Mouse (Mus musculus) heart, adult 2 months (tissue): ENCODE results near the gene Pced1a. TPM values are rescaled to one million over a fixed set of nuclear protein-coding genes. Genes with fewer than 3 reads are reported as not detected.

Experiments
- DNase-seq, 2 experiments: peaks; one replicate each; pipeline ENCODE4 v3.0.0; 2021
- H3K27ac ChIP-seq: fragments of 200-600 bp; 2 replicates; pipeline ENCODE4 v1.8.1; 2022
- H3K27me3 ChIP-seq: fragments of 200-500 bp; 2 replicates; pipeline ENCODE4 v1.6.1; 2012; ENCODE audit warnings: mild to moderate bottlenecking, low read length, inconsistent platforms, mixed read lengths; ENCODE audit not compliant: control insufficient read depth, insufficient read depth
- H3K36me3 ChIP-seq: fragments of 200-500 bp; 2 replicates; pipeline ENCODE4 v1.6.1; 2012; ENCODE audit warnings: low read length, inconsistent platforms; ENCODE audit not compliant: control insufficient read depth, insufficient read depth
- H3K4me1 ChIP-seq: fragments of 200-500 bp; 2 replicates; pipeline ENCODE4 v1.6.1; 2011; ENCODE audit warnings: low read length; ENCODE audit not compliant: control insufficient read depth, insufficient read depth
- H3K4me3 ChIP-seq: fragments of 200-600 bp; 2 replicates; pipeline ENCODE4 v1.8.1; 2022
- H3K79me2 ChIP-seq: fragments of 200-500 bp; replicated peaks from 2 replicates; pipeline ENCODE4 v1.6.1; 2012; ENCODE audit warnings: mild to moderate bottlenecking, inconsistent platforms, low read length, moderate library complexity, mixed read lengths; ENCODE audit not compliant: control insufficient read depth, insufficient read depth
- H3K9ac ChIP-seq: fragments of 200-500 bp; 2 replicates; pipeline ENCODE4 v1.6.1; 2012; ENCODE audit warnings: low read depth, mild to moderate bottlenecking, control low read depth, inconsistent platforms, low read length, mixed read lengths
- CTCF ChIP-seq: fragments of 200-600 bp; IDR thresholded peaks from 2 replicates; pipeline ENCODE4 v1.8.1; 2022; ENCODE audit warnings: antibody characterized with exemption, mild to moderate bottlenecking, moderate library complexity
- EP300 ChIP-seq: fragments of 200-500 bp; IDR thresholded peaks from 2 replicates; pipeline ENCODE4 v1.6.1; 2011; ENCODE audit warnings: low read depth, low read length, control low read depth; ENCODE audit not compliant: insufficient read depth
- POLR2A ChIP-seq: fragments of 200-500 bp; IDR thresholded peaks from 2 replicates; pipeline ENCODE4 v1.6.1; 2011; ENCODE audit warnings: mild to moderate bottlenecking, low read depth, low read length, control low read depth; ENCODE audit not compliant: insufficient read depth
- WGBS: fragments of 180-500 bp; shearing (Covaris S2); methylation state at CpG from one replicate; pipeline ENCODE4 v1.1.7; 2018; 5-methylcytosine and 5-hydroxymethylcytosine counted together
- intact Hi-C: fragments of 180-260 bp; cut with DNase I; formaldehyde crosslinking; loops from one replicate; pipeline ENCODE4 v1.15.1; 2025
- polyA plus RNA-seq: library from polyadenylated mRNA; depleted of rRNA; stranded (reverse); fragments of >200 nt; gene quantifications from 2 replicates; pipeline ENCODE4 v1.2.3, GENCODE M21; 2012
- total RNA-seq, 2 experiments: library from RNA; stranded (reverse); gene quantifications; 2 replicates each; pipeline ENCODE4 v1.2.3; 2021

Pced1a gene
- total and polyA plus RNA-seq, 3 experiments = 5.5 to 14.5 (median 5.5) TPM

DNA sequence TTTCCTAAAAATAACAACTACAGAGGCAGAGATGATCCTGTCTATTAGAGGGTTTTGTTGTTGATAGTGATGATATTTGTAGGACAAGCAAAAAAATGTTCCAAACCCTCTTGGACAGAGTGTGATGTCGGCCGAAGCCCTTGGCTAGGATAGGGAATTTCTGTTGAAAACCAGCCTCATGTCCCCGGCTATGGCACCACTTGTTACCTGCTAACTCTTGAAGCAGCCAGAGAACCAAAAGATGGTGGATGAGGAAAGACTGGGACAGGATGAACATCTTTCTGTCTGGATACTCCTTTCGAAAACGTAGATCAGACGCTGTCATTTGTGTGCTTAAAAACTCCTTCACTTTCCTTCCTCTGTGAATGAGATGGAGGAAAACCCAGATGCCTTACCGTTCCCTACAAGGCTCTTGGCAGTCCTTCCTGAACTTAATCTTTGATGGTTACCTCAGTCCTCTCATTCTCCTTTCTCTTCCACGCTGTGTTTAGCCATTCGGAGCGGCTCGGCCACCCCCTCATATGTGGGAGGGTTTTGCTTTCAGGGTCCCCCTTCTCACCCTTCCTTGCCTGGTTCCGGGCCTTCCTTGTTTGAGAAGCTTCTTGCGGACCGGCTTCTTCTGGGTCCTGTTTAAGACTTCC, 26.7 kb upstream of the Pced1a start:
- WGBS = 25% methylated on average over 14 of the region's 14 CpGs
- H3K36me3 ChIP-seq = peaks cover 7% of the 10 kb centered on the region
- intact Hi-C loops = loop anchor here (2.0 to 5.0 kb wide), 3 partner anchors 30 to 111 kb away; partner anchors contain the start of gene Mrps26
- peaks cover 10% of the 10 kb centered on the region for H3K4me1 ChIP-seq
- peak overlapping the region; percentile 83 for H3K27ac ChIP-seq
- peak overlapping the region; percentile 40 for H3K9ac ChIP-seq
- TF ChIP-seq EP300 = no peak
- TF ChIP-seq CTCF = no peak
- no peak for TF ChIP-seq POLR2A
- H3K4me3 ChIP-seq = peak overlapping the region; percentile 92
- no peak for DNase-seq
- H3K79me2 ChIP-seq = peaks cover 2% of the 10 kb centered on the region
- H3K27me3 ChIP-seq = no peaks in the 10 kb centered on the region

- Histone ChIP-seq H3K4me1 (peaks cover 10% of the 10 kb centered on the region), H3K9ac (peak overlapping the region; percentile 91), H3K36me3 (peaks cover 5% of the 10 kb centered on the region), H3K27me3 (no peaks in the 10 kb centered on the region), H3K79me2 (no peaks in the 10 kb centered on the region; the same call in none of the 2 replicates), H3K4me3 (peak overlapping the region; percentile 92), H3K27ac (peak overlapping the region; percentile 83)
- peak in 1 of 2 experiments; percentile 90 for DNase-seq
- TF ChIP-seq CTCF (no peak), POLR2A (no peak), EP300 (no peak)
- WGBS = under 1% methylated on average over 44 of the region's 47 CpGs
- intact Hi-C loops = loop anchor here (2.0 to 5.0 kb wide), 3 partner anchors 30 to 112 kb away; partner anchors contain the start of gene Mrps26
Observed at GRCm38 (mm10) chr2:130450434-130450796, 25.9 kb upstream of the Pced1a start.

GRCm38 (mm10) chr2:130449794-130450433, 25.4 kb upstream of the Pced1a start, which contains the start of gene Ptpra:
TSS of gene Ptpra (plus strand) at chr2:130450278.
- peak; percentile 91 for TF ChIP-seq POLR2A
- no peak for TF ChIP-seq CTCF
- Histone ChIP-seq H3K79me2 (no peaks in the 10 kb centered on the region; the same call in none of the 2 replicates), H3K27ac (peak within 1 kb of the TSS; percentile 83), H3K27me3 (no peaks in the 10 kb centered on the region), H3K36me3 (peaks cover 5% of the 10 kb centered on the region), H3K4me1 (peaks cover 7% of the 10 kb centered on the region), H3K4me3 (peak within 1 kb of the TSS; percentile 92), H3K9ac (peak within 1 kb of the TSS; percentile 91)
- under 1% methylated on average over 49 of the region's 50 CpGs for WGBS
- peak; percentile 95 to 98 for DNase-seq
- intact Hi-C loops = loop anchor here (2.0 to 5.0 kb wide), 4 partner anchors 25 to 112 kb away; partner anchors contain the start of genes Mrps26, Pced1a and Vps16

DNA sequence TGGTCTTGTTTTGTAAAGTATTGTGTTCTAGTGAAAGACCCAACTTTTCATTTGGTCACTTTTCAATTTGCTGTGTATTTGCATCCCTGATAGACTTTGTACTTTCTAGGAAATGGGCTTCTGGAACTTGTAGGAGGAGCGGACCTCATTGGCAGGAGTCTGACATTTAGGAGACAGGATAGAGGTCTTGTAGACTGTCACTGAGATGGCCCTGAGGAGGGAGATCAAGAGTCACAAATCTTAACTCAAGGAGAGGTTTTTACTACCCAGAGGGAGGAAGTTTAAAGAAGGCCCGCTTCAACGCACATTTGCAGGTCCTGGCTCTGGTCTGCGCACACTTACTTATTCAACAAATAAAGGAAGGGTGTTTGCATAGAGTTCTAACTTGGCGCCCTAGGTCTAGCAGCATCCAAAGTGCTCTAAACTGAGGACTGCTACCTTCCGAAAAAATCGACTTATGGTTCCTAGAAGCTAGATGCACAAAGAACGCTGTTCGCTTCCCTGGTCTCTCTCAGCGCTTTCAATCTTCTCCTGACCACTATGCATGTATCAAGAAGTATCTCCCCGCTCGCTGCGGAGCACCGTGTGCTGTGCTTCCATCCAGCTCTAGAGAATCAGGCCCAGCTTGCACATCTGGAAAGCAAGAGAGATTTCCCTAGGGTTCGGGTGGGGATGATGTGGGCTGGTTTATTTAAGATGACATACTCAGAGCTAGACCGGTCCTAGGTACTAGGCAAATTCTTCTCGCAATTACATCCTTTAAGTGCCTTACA, 24.7 kb upstream of the Pced1a start:
- H3K36me3 ChIP-seq = no peaks in the 10 kb centered on the region; the same call in 1 of the 2 replicates
- no peaks in the 10 kb centered on the region for H3K27me3 ChIP-seq
- peak overlapping the region; percentile 92 for H3K4me3 ChIP-seq
- 15% methylated on average over 17 of the region's 17 CpGs for WGBS
- H3K79me2 ChIP-seq = no peaks in the 10 kb centered on the region; the same call in none of the 2 replicates
- intact Hi-C loops = loop anchor here (2.0 kb wide), 1 partner anchor 24 kb away; the partner anchor contains the start of genes Pced1a and Vps16
- TF ChIP-seq CTCF (no peak), POLR2A (no peak), EP300 (no peak)
- peak in 1 of 2 experiments; percentile 18 for DNase-seq
- no peak overlapping the region; the same call in 1 of the 2 replicates for H3K27ac ChIP-seq
- H3K9ac ChIP-seq = 0 out of 2 replicates have a peak overlapping the region, but pooled peaks have one; percentile 5
- peaks cover 6% of the 10 kb centered on the region for H3K4me1 ChIP-seq

DNA sequence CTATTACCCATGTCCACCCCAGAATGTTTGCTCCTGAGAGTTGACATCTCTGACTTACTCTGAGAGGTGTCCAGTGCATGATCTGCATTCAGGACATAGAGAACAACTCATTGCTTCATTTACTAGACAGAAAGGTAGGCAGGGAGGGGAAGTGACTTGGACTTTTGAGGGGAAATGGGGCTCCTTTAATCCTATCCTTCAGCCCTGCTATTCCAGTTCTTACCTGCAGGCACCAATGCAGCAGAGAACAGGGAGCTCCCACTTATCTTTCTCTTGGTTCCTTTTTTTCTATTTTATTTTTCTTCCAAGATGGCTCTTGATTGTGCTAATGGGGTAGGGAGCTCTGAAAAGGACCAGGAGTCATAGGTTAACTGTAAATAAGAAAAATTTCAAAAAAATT, 23.9 kb upstream of the Pced1a start:
- DNase-seq = no peak
- no peaks in the 10 kb centered on the region for H3K27me3 ChIP-seq
- intact Hi-C loops = loop anchor here (2.0 kb wide), 1 partner anchor 24 kb away; the partner anchor contains the start of genes Pced1a and Vps16
- TF ChIP-seq CTCF (no peak), POLR2A (no peak), EP300 (no peak)
- H3K27ac ChIP-seq = no peak overlapping the region
- H3K79me2 ChIP-seq = no peaks in the 10 kb centered on the region; the same call in none of the 2 replicates
- H3K9ac ChIP-seq = no peak overlapping the region
- H3K36me3 ChIP-seq = no peaks in the 10 kb centered on the region
- no peak overlapping the region for H3K4me3 ChIP-seq
- H3K4me1 ChIP-seq = peaks cover 3% of the 10 kb centered on the region
